Mouse (Mus musculus): ENCODE results near the gene Fam71e1.

DNA sequence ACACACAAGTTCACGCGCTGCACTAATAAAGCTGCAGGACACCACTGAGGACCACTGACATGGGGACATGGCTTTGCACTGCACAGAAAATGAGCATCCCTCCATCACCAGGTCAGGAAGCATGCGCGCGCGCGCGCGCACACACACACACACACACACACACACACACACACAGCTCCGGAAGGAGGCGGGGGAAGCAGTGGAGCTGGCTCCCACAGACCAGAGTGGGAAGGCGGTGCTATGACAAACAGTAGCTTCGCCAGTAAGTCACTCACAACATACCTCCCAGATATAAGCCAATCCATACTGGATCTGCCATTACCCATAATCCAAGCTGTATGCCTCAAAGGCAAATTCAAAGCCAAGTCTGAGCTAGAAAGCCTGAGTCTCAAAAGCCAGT, 50.7 kb downstream of the Fam71e1 start:
- no peak for TF ChIP-seq CTCF (IDR thresholded peaks at IDR 0.05; ENCODE audit: low read depth)
- no peak for TF ChIP-seq EP300 (IDR thresholded peaks at IDR 0.05; ENCODE audit: low read depth)
